Mouse (Mus musculus): ENCODE results near the gene Acin1. TPM values are rescaled to one million over a fixed set of nuclear protein-coding genes. Genes with fewer than 3 reads are reported as not detected.

The Acin1 gene
- polyA plus RNA-seq, 1 experiment from 2014 or later, result 128 TPM

DNA sequence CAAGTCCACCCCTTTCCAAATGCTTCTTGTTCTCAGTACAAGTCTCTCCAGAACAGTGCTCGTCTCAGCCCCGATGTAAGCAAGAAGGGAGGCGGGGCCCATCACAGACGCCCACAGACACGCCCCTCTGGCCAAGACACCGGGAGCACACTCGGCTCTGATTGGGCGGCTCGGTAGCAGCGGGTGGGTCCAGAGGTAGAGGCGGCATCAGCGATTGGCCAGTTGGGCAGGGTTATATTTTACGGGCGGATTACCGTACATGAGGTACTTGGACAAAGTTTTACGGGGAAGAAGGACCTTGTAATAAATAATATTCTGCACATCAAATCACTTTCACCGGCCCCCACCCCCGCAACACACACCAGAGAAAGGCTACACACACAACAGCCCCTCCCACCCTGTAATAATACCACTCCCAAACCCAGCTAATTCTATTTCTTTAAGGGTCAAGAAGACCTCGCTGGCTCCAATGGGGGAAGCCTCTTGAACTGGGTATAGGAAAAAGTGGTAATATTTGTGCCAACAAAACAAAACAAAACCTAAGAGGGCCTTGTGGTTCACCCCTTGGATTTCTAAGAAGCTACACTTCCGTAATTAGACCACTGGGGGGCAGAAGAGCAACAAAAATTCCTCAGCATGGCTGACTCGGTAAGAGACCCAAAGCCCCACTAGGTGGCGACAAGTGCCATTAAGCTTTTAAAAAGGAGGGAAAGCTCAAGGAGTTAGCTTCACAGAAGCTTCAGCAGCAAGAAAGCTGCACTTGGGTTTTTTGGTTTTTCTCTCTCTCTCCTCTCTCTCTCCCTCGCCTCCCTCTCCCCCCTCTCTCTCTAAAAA, 35.9 kb downstream of the Acin1 start:
- peak overlapping the region; percentile 69 for H3K4me3 ChIP-seq

DNA sequence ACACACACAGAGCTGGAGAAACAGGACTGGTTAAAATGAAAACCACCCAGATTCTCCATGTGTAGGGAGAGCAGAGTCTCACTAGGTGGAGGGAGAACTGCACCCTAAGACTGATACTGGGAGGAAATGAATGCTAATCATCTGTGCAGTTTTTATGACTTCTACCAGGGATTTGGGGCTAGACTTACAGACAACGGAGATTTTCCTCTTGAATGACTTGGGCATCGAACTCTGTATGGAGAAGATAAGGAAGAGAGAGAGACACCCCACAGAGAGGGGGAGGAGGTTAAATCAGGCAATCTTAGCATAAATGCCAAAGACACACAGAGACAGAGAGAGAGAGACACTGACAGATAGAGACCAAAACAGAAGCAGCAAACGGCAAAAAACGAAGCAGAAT, 38.8 kb downstream of the Acin1 start:
- H3K4me1 ChIP-seq, result peaks cover 42% of the 10 kb centered on the region
- WGBS, result 82% methylated on average over 4 of the region's 4 CpGs
- H3K36me3 ChIP-seq, result peaks cover 94% of the 10 kb centered on the region
- H3K9me3 ChIP-seq (replicated peaks), result no peaks in the 10 kb centered on the region
- no peak overlapping the region for H3K27ac ChIP-seq (replicated peaks)
- H3K27me3 ChIP-seq (ENCODE audit: low read depth, poor library complexity, severe bottlenecking), result no peaks in the 10 kb centered on the region
- H3K4me3 ChIP-seq, result no peak overlapping the region
- no peak for DNase-seq (ENCODE audit: low spot score)

More for the DNA sequence above, 35.9 kb downstream of the Acin1 start:
- Histone ChIP-seq H3K4me1 (peaks cover 54% of the 10 kb centered on the region), H3K27ac (replicated peaks) (0 out of 2 replicates have a peak overlapping the region, but pooled peaks have one; percentile 33), H3K27me3 (ENCODE audit: low read depth, poor library complexity, severe bottlenecking) (no peaks in the 10 kb centered on the region), H3K9me3 (replicated peaks) (no peaks in the 10 kb centered on the region), H3K36me3 (peaks cover 84% of the 10 kb centered on the region)
- DNase-seq (ENCODE audit: low spot score), result peak; percentile 84
- 71% methylated on average over 23 of the region's 23 CpGs for WGBS

GRCm38 (mm10) chr14:54646898-54647636, 39.7 kb downstream of the Acin1 start:
- Histone ChIP-seq H3K27me3 (ENCODE audit: low read depth, poor library complexity, severe bottlenecking) (no peaks in the 10 kb centered on the region), H3K36me3 (peaks cover 99% of the 10 kb centered on the region), H3K4me1 (peaks cover 36% of the 10 kb centered on the region), H3K9me3 (replicated peaks) (no peaks in the 10 kb centered on the region), H3K27ac (replicated peaks) (no peak overlapping the region), H3K4me3 (no peak overlapping the region)
- no peak for DNase-seq (ENCODE audit: low spot score)
- 95% methylated on average over 8 of the region's 8 CpGs for WGBS

DNA sequence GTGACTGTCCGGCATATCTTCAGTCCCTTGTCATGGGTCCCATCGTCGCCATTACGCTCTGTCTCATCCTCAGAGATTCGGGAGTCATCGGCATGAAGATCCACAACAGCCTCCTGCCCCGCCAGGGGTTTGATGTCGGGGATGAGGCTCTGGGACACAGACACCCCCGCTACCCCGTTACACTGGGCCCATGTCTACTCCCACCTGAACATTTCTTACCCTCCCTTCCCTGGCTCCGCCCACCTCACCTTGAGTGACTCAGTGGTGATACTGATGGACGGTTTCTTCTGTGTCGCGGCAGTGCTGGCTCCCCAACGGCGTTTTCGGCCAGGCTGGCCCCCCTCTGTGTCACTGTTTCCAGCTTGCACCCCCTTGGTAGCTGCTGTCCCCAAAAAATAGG, 40.3 kb downstream of the Acin1 start:
- H3K4me3 ChIP-seq, result no peak overlapping the region
- H3K4me1 ChIP-seq, result peaks cover 36% of the 10 kb centered on the region
- peaks cover 94% of the 10 kb centered on the region for H3K36me3 ChIP-seq
- no peaks in the 10 kb centered on the region for H3K27me3 ChIP-seq (ENCODE audit: low read depth, poor library complexity, severe bottlenecking)
- 95% methylated on average over 17 of the region's 17 CpGs for WGBS
- H3K9me3 ChIP-seq (replicated peaks), result no peaks in the 10 kb centered on the region
- DNase-seq (ENCODE audit: low spot score), result no peak
- H3K27ac ChIP-seq (replicated peaks), result no peak overlapping the region

DNA sequence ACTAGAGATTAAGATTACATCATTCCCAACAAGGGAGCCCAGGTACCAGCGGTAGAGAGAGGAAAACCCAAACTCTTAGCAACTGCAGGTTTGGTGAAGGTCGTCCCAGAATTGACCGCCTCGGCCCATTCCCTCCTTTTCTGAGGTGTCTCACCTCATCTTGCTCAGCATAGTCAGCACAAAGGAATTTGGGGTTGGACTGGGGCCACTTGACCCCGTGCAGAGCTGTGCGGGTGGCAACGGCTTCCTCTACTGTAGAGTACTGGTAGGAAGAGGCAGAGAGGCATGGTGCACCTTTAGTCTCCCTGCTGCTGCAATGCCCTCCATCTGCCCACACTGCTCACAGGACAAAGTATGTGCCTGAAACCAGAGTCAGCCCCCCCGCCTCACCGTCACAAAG, 42.4 kb downstream of the Acin1 start:
- WGBS, result 96% methylated on average over 9 of the region's 9 CpGs
- Histone ChIP-seq H3K27me3 (ENCODE audit: low read depth, poor library complexity, severe bottlenecking) (no peaks in the 10 kb centered on the region), H3K9me3 (replicated peaks) (no peaks in the 10 kb centered on the region), H3K36me3 (peaks cover 75% of the 10 kb centered on the region), H3K4me1 (peaks cover 37% of the 10 kb centered on the region), H3K27ac (replicated peaks) (no peak overlapping the region), H3K4me3 (no peak overlapping the region)
- DNase-seq (ENCODE audit: low spot score), result no peak

DNA sequence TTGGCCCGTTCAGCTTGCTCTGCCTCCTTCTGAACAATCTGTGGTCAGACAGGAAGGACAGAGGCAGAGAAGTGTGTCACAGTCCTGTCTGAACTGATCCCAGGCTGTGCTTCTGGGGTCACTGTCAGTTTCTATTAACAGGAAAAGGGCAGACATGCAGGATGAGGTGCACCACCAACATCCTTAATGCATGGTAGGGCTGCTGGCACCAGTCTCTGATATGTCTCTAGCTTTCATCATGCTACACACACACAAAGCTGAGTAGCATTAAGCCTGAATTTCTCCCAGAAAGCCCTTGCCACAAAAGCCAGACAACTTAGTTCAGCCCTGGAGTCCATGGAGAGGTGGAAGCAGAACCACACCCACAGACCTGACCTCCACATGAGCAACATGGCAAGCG, 43.7 kb downstream of the Acin1 start:
- no peak for DNase-seq (ENCODE audit: low spot score)
- peaks cover 75% of the 10 kb centered on the region for H3K36me3 ChIP-seq

DNA sequence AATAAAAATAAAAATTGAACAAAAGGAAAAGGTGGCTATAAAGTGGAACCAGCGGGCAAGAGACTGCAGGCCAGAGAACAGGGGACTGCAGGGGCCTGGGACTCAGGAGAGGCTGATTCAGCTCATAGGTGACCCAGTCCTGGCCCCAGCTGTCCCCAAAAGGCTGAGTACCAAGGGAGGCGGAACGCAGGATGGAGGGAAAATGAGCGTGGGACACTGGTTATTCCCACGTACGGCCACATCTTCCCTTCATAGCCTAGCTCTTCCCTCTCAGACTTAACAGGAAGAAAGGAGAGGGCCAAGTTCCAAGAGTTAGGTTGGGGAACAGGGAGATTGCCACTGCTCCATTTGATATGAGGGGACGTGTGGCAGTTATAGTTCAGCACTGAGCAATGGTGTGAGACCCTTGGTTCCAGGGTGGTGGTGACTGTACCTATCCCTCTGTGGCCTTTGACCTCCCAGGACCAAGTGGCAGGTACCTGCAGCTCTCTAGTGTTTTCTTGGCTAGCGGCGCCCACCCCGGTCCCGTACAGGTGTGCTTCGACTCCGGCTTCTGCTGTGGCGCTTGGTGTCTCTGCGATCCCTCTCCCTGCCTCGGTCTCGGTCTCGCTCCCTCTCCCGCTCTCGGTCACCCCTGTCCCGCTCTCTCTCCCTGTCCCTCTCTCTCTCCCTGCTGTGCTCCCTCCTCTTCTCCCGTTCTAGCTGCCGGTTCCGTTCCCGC, 44.3 kb downstream of the Acin1 start:
- Histone ChIP-seq H3K4me1 (peaks cover 39% of the 10 kb centered on the region), H3K36me3 (peaks cover 75% of the 10 kb centered on the region), H3K4me3 (peak overlapping the region; percentile 87; the same call in 1 of the 2 replicates), H3K27ac (replicated peaks) (no peak overlapping the region), H3K9me3 (replicated peaks) (no peaks in the 10 kb centered on the region), H3K27me3 (ENCODE audit: low read depth, poor library complexity, severe bottlenecking) (no peaks in the 10 kb centered on the region)
- no peak for DNase-seq (ENCODE audit: low spot score)
- 86% methylated on average over 25 of the region's 25 CpGs for WGBS

More for the DNA sequence above, 43.7 kb downstream of the Acin1 start:
- Histone ChIP-seq H3K4me3 (no peak overlapping the region), H3K27ac (replicated peaks) (no peak overlapping the region), H3K27me3 (ENCODE audit: low read depth, poor library complexity, severe bottlenecking) (no peaks in the 10 kb centered on the region), H3K4me1 (peaks cover 39% of the 10 kb centered on the region), H3K9me3 (replicated peaks) (no peaks in the 10 kb centered on the region)
- WGBS, result 85% methylated on average over 2 of the region's 2 CpGs

GRCm38 (mm10) chr14:54641305-54641969, 45.3 kb downstream of the Acin1 start, which contains the start of gene Cdh24:
Gene Cdh24 (minus strand): TSS chr14:54641364.
- peak; percentile 92 for DNase-seq (ENCODE audit: low spot score)
- H3K36me3 ChIP-seq, result peaks cover 75% of the 10 kb centered on the region
- H3K27ac ChIP-seq (replicated peaks), result peak within 1 kb of the TSS; percentile 96
- H3K27me3 ChIP-seq (ENCODE audit: low read depth, poor library complexity, severe bottlenecking), result no peaks in the 10 kb centered on the region
- peaks cover 39% of the 10 kb centered on the region for H3K4me1 ChIP-seq
- no peaks in the 10 kb centered on the region for H3K9me3 ChIP-seq (replicated peaks)
- under 1% methylated on average over 52 of the region's 52 CpGs for WGBS
- peak within 1 kb of the TSS; percentile 87 for H3K4me3 ChIP-seq

GRCm38 (mm10) chr14:54640946-54641304, 45.8 kb downstream of the Acin1 start, which contains the start of gene Gm17606:
Gene Gm17606 (plus strand): TSS chr14:54640952.
- Histone ChIP-seq H3K27ac (replicated peaks) (peak within 1 kb of the TSS; percentile 96), H3K9me3 (replicated peaks) (no peaks in the 10 kb centered on the region), H3K36me3 (peaks cover 75% of the 10 kb centered on the region), H3K4me3 (peak within 1 kb of the TSS; percentile 87), H3K4me1 (peaks cover 39% of the 10 kb centered on the region), H3K27me3 (ENCODE audit: low read depth, poor library complexity, severe bottlenecking) (no peaks in the 10 kb centered on the region)
- under 1% methylated on average over 28 of the region's 28 CpGs for WGBS
- no peak for DNase-seq (ENCODE audit: low spot score)

DNA sequence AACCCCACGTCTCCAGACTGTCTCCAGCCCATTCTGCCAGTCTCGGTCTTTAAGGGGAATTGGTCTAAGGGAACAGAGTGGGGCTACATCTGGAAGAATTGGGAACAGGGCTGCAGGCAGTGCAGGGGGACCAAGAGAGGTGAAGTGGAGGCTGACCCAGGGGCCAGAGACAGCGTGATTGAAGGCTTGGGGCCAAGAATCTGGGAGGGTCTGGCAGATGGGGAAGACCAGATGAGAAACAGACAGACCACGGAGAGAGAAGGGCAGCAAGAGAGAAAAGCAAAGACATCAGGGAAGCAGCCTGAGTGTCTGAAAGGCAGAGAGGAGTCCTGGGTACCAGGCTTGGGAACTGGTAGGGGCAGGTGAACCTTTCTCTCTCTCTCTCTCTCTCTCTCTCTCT, 46.6 kb downstream of the Acin1 start:
- no peak for DNase-seq (ENCODE audit: low spot score)
- H3K9me3 ChIP-seq (replicated peaks), result no peaks in the 10 kb centered on the region
- WGBS, result 36% methylated on average over 4 of the region's 4 CpGs
- peaks cover 75% of the 10 kb centered on the region for H3K36me3 ChIP-seq
- peak overlapping the region; percentile 87 for H3K4me3 ChIP-seq
- H3K27ac ChIP-seq (replicated peaks), result peak overlapping the region; percentile 96
- H3K4me1 ChIP-seq, result peaks cover 39% of the 10 kb centered on the region
- H3K27me3 ChIP-seq (ENCODE audit: low read depth, poor library complexity, severe bottlenecking), result no peaks in the 10 kb centered on the region

DNA sequence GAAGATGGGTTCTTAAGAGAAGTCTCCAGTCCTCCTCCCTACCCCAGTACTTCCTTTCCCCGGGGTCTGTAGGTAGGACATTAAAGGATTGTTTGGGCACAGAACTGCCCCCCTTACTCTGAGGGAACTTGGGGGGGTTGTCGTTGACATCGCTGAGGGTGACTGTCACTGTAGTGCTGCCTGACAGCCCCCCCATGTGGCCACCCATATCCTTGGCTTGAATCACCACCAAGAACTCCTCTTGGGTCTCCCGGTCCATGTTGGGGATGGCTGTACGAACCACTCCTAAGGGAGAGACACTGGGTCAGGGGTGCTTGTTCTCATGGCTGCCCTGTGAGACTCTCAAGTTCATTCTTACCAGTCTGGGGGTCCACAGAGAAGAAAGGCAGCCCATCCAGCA, 48.5 kb downstream of the Acin1 start:
- peaks cover 75% of the 10 kb centered on the region for H3K36me3 ChIP-seq
- 88% methylated on average over 5 of the region's 5 CpGs for WGBS
- H3K4me1 ChIP-seq, result peaks cover 39% of the 10 kb centered on the region
- no peak for DNase-seq (ENCODE audit: low spot score)
- H3K27ac ChIP-seq (replicated peaks), result no peak overlapping the region
- no peaks in the 10 kb centered on the region for H3K9me3 ChIP-seq (replicated peaks)
- H3K27me3 ChIP-seq (ENCODE audit: low read depth, poor library complexity, severe bottlenecking), result no peaks in the 10 kb centered on the region
- no peak overlapping the region for H3K4me3 ChIP-seq

GRCm38 (mm10) chr14:54636954-54637353, 49.8 kb downstream of the Acin1 start:
- Histone ChIP-seq H3K4me3 (no peak overlapping the region), H3K4me1 (peaks cover 37% of the 10 kb centered on the region), H3K27ac (replicated peaks) (no peak overlapping the region), H3K27me3 (ENCODE audit: low read depth, poor library complexity, severe bottlenecking) (no peaks in the 10 kb centered on the region), H3K9me3 (replicated peaks) (no peaks in the 10 kb centered on the region), H3K36me3 (peaks cover 75% of the 10 kb centered on the region)
- 47% methylated on average over 8 of the region's 8 CpGs for WGBS
- DNase-seq (ENCODE audit: low spot score), result peak; percentile 67
